In genomic region chr10:59949255-59949648, GRCm38 (mm10) we compare ENCODE assay signal across 8 mouse cellular contexts. TPM values are rescaled to one million over a fixed set of nuclear protein-coding genes. Genes with fewer than 3 reads are reported as not detected.
DNase-seq lines count a peak whose midpoint lies in the region; ATAC-seq lines count a peak whose summit lies in the region.

No protein-coding gene starts in this region.

- H3K4me1 ChIP-seq in forebrain, embryonic 10.5 days = peaks cover 62% of the 10 kb centered on the region
- H3K4me1 ChIP-seq in neural tube, embryonic 11.5 days (ENCODE audit: control insufficient read depth, insufficient read depth, low read length) = peaks cover 25% of the 10 kb centered on the region

- H3K9ac ChIP-seq in neural tube, embryonic 11.5 days (ENCODE audit: low read length) = no peak overlapping the region

- H3K4me3 ChIP-seq in forebrain, embryonic 10.5 days = peak overlapping the region; percentile 88; the same call in 1 of the 2 replicates
- peak overlapping the region; percentile 86; the same call in 1 of the 2 replicates for H3K4me3 ChIP-seq in neural tube, embryonic 11.5 days (ENCODE audit: low read depth, low read length)

- 89% methylated on average over 1 of the region's 1 CpGs for WGBS in forebrain, embryonic 10.5 days
- WGBS in neural tube, embryonic 11.5 days = 83% methylated on average over 1 of the region's 1 CpGs

- H3K27me3 ChIP-seq in forebrain, embryonic 10.5 days (ENCODE audit: poor library complexity, severe bottlenecking) = no peaks in the 10 kb centered on the region; the same call in 1 of the 2 replicates
- no peaks in the 10 kb centered on the region for H3K27me3 ChIP-seq in neural tube, embryonic 11.5 days (ENCODE audit: control insufficient read depth, insufficient read depth, low read length)

- H3K4me2 ChIP-seq in neural tube, embryonic 11.5 days (ENCODE audit: low read depth) = peak overlapping the region; percentile 96

- intact Hi-C loops in gastrocnemius, postnatal 14 days (cut with DNase I; ENCODE audit: low total_unique reads) = loop anchor here (2.0 kb wide), 1 partner anchor 50 kb away; no protein-coding TSS in a partner anchor

- no peaks in the 10 kb centered on the region for H3K9me3 ChIP-seq in forebrain, embryonic 10.5 days
- no peaks in the 10 kb centered on the region for H3K9me3 ChIP-seq in neural tube, embryonic 11.5 days (ENCODE audit: control insufficient read depth, low read length)

- no peak for ATAC-seq in neural tube, embryonic 11.5 days (ENCODE audit: insufficient read depth, low FRiP score, low TSS enrichment)

- DNase-seq in gastrocnemius, postnatal 14 days = peak; percentile 43
- no peak for DNase-seq in gastrocnemius, postnatal 10 days
- peak; percentile 70 for DNase-seq in MN1 (ENCODE audit: low spot score)
- no peak for DNase-seq in forebrain, embryonic 10.5 days (ENCODE audit: extremely low spot score, low spot score)
- peak; percentile 68 for DNase-seq in kidney, adult 18-20 months
- no peak for DNase-seq in neural tube, embryonic 11.5 days (ENCODE audit: low spot score)
- DNase-seq in right cerebral cortex, postnatal 36 days (ENCODE audit: low spot score in 2 of 2) = no peak
- no peak for DNase-seq in right cerebral cortex, postnatal 14 days

- no peak overlapping the region for H3K27ac ChIP-seq in forebrain, embryonic 10.5 days
- no peak overlapping the region for H3K27ac ChIP-seq in neural tube, embryonic 11.5 days (ENCODE audit: low read depth, low read length)

- peaks cover 15% of the 10 kb centered on the region for H3K36me3 ChIP-seq in forebrain, embryonic 10.5 days (replicated peaks)
- H3K36me3 ChIP-seq in neural tube, embryonic 11.5 days (ENCODE audit: control insufficient read depth, insufficient read depth, low read length) = no peaks in the 10 kb centered on the region

RNA-seq across cellular contexts. Expression of gene Ddit4, which starts 2.4 kb away (rescaled TPM):
- total RNA-seq in gastrocnemius, postnatal 14 days (2021) = 10 to 100 TPM; 15.4 to 70.6 TPM
- 10 to 100 TPM; 14.2 to 39.1 TPM for total RNA-seq in gastrocnemius, postnatal 10 days (2021)
- 32.7 and 35.3 TPM in 2 replicates for polyA plus RNA-seq in forebrain, embryonic 10.5 days (2016; fragmentation: Nextera tagmentation; extraction: Ambion mirVana)
- 5.2 and 7.0 TPM in 2 replicates for polyA plus RNA-seq in neural tube, embryonic 11.5 days (2014; fragmentation: Nextera tagmentation; extraction: Ambion mirVana)

RNA-seq across cellular contexts. Expression of gene Ascc1, which starts 53.4 kb away (rescaled TPM):
- total RNA-seq in gastrocnemius, postnatal 14 days (2021) = 10 to 100 TPM; 11.2 to 13.2 TPM
- total RNA-seq in gastrocnemius, postnatal 10 days (2021) = 10 to 100 TPM; 12.4 to 13.5 TPM
- polyA plus RNA-seq in forebrain, embryonic 10.5 days (2016; fragmentation: Nextera tagmentation; extraction: Ambion mirVana) = 33.5 and 34.7 TPM in 2 replicates
- polyA plus RNA-seq in neural tube, embryonic 11.5 days (2014; fragmentation: Nextera tagmentation; extraction: Ambion mirVana) = 34.9 and 35.4 TPM in 2 replicates

RNA-seq across cellular contexts. Expression of gene Anapc16, which starts 53.7 kb away (rescaled TPM):
- 10 to 100 TPM; 35.6 to 47.3 TPM for total RNA-seq in gastrocnemius, postnatal 14 days (2021)
- total RNA-seq in gastrocnemius, postnatal 10 days (2021) = 10 to 100 TPM; 39.7 to 40.1 TPM
- 96.8 and 108 TPM in 2 replicates for polyA plus RNA-seq in forebrain, embryonic 10.5 days (2016; fragmentation: Nextera tagmentation; extraction: Ambion mirVana)
- 89.1 and 90.4 TPM in 2 replicates for polyA plus RNA-seq in neural tube, embryonic 11.5 days (2014; fragmentation: Nextera tagmentation; extraction: Ambion mirVana)

Comparison
In these comparisons a context has a peak if more than half of its experiments do, and no peak if none do; other contexts are left out.
1. DNase-seq: peak in gastrocnemius, postnatal 14 days (single experiment), MN1 (single experiment) and kidney, adult 18-20 months (single experiment); none in gastrocnemius, postnatal 10 days (single experiment), forebrain, embryonic 10.5 days (single experiment), neural tube, embryonic 11.5 days (single experiment), right cerebral cortex, postnatal 36 days (0 of 2) and right cerebral cortex, postnatal 14 days (single experiment).